Comparison of ENCODE assay signal across 12 mouse cellular contexts in genomic region chrX:167050066-167050465, GRCm38 (mm10).
DNase-seq lines count a peak whose midpoint lies in the region; ATAC-seq lines count a peak whose summit lies in the region.
"Had no signal": no experiment of that assay in that cellular context is flagged by ENCODE, and none has a peak within 500 bp of the region (broad histone marks: within the 10 kb centered on the region; RNA-seq: fewer than 3 reads in every experiment).

No protein-coding gene starts in this region.

- intact Hi-C loops in heart, postnatal 25 days (cut with DNase I): no loop called here

- no peak overlapping the region for H3K9ac ChIP-seq in midbrain, embryonic 12.5 days (replicated peaks)
- no peak overlapping the region for H3K9ac ChIP-seq in midbrain, embryonic 15.5 days
- no peak overlapping the region for H3K9ac ChIP-seq in stomach, embryonic 16.5 days (ENCODE audit: low read length)
- H3K9ac ChIP-seq: heart, embryonic 12.5 days had no signal

- 0 out of 2 replicates have a peak, but pooled peaks have one; percentile 49 for ATAC-seq in midbrain, embryonic 12.5 days (ENCODE audit: low FRiP score, low read depth)
- ATAC-seq in midbrain, embryonic 15.5 days (replicated peaks): no peak
- no peak for ATAC-seq in stomach, embryonic 16.5 days (ENCODE audit: insufficient read depth, low FRiP score)

- DNase-seq in heart, adult 8-10 months (ENCODE audit: low spot score): peak; percentile 39
- no peak for DNase-seq in heart, postnatal 25 days (ENCODE audit: low spot score)
- peak; percentile 3 for DNase-seq in lung, postnatal 10 days
- no peak for DNase-seq in natural killer cell, adult 2 months (ENCODE audit: low spot score in 2 of 2)
- no peak for DNase-seq in spleen, postnatal 4 days (ENCODE audit: low spot score in 2 of 2)
- DNase-seq: adrenal gland, adult 2 months; kidney, postnatal 4 days had no signal

- 69% methylated on average over 4 of the region's 4 CpGs for WGBS in midbrain, embryonic 12.5 days
- WGBS in midbrain, embryonic 15.5 days: 56% methylated on average over 4 of the region's 4 CpGs
- WGBS in stomach, embryonic 16.5 days: 63% methylated on average over 4 of the region's 4 CpGs

- no peaks in the 10 kb centered on the region for H3K36me3 ChIP-seq in midbrain, embryonic 12.5 days
- H3K36me3 ChIP-seq in midbrain, embryonic 15.5 days (replicated peaks): no peaks in the 10 kb centered on the region
- no peaks in the 10 kb centered on the region for H3K36me3 ChIP-seq in stomach, embryonic 16.5 days (ENCODE audit: control insufficient read depth, insufficient read depth, low read length)
- H3K36me3 ChIP-seq: heart, embryonic 12.5 days had no signal

- no peak overlapping the region for H3K4me2 ChIP-seq in midbrain, embryonic 12.5 days (replicated peaks)
- H3K4me2 ChIP-seq in midbrain, embryonic 15.5 days: no peak overlapping the region
- H3K4me2 ChIP-seq in stomach, embryonic 16.5 days (ENCODE audit: low read depth, low read length): no peak overlapping the region
- H3K4me2 ChIP-seq: heart, embryonic 12.5 days had no signal

- H3K27me3 ChIP-seq in midbrain, embryonic 12.5 days: peaks cover 53% of the 10 kb centered on the region
- peaks cover 12% of the 10 kb centered on the region for H3K27me3 ChIP-seq in midbrain, embryonic 15.5 days (replicated peaks)
- H3K27me3 ChIP-seq in stomach, embryonic 16.5 days (ENCODE audit: control insufficient read depth, insufficient read depth, low read length): no peaks in the 10 kb centered on the region; the same call in 1 of the 2 replicates
- H3K27me3 ChIP-seq: heart, embryonic 12.5 days had no signal

- no peaks in the 10 kb centered on the region for H3K4me1 ChIP-seq in midbrain, embryonic 12.5 days
- H3K4me1 ChIP-seq in midbrain, embryonic 15.5 days: no peaks in the 10 kb centered on the region
- H3K4me1 ChIP-seq in stomach, embryonic 16.5 days (ENCODE audit: control insufficient read depth, insufficient read depth, low read length): no peaks in the 10 kb centered on the region

- H3K27ac ChIP-seq in midbrain, embryonic 12.5 days (replicated peaks): 0 out of 2 replicates have a peak overlapping the region, but pooled peaks have one; percentile 4
- H3K27ac ChIP-seq in midbrain, embryonic 15.5 days: no peak overlapping the region
- peak overlapping the region; percentile 46 for H3K27ac ChIP-seq in stomach, embryonic 16.5 days (ENCODE audit: low read length)
- H3K27ac ChIP-seq: left cerebral cortex, adult 2 months had no signal

- no peaks in the 10 kb centered on the region for H3K9me3 ChIP-seq in midbrain, embryonic 12.5 days
- H3K9me3 ChIP-seq in midbrain, embryonic 15.5 days: no peaks in the 10 kb centered on the region
- H3K9me3 ChIP-seq in stomach, embryonic 16.5 days (replicated peaks; ENCODE audit: control insufficient read depth, low read length): no peaks in the 10 kb centered on the region
- H3K9me3 ChIP-seq: heart, embryonic 12.5 days had no signal

- no peak overlapping the region for H3K4me3 ChIP-seq in midbrain, embryonic 12.5 days
- H3K4me3 ChIP-seq in midbrain, embryonic 15.5 days: no peak overlapping the region
- H3K4me3 ChIP-seq in stomach, embryonic 16.5 days (replicated peaks; ENCODE audit: low read length): no peak overlapping the region
- H3K4me3 ChIP-seq: heart, embryonic 12.5 days; left cerebral cortex, adult 2 months had no signal

Comparison
In these comparisons a context has a peak if more than half of its experiments do, and no peak if none do; other contexts are left out.
1. DNase-seq: peak in heart, adult 8-10 months (single experiment) and lung, postnatal 10 days (single experiment); none in heart, postnatal 25 days (single experiment), natural killer cell, adult 2 months (0 of 2) and spleen, postnatal 4 days (0 of 2).